Mouse (Mus musculus): ENCODE results near the gene Gm5965. TPM values are rescaled to one million over a fixed set of nuclear protein-coding genes. Genes with fewer than 3 reads are reported as not detected.

The Gm5965 gene
- total and polyA plus RNA-seq, 2 experiments: not detected

GRCm38 (mm10) chr16:88774106-88774505, 3.6 kb upstream of the Gm5965 start, which contains the start of gene 2310057N15Rik:
Gene 2310057N15Rik (minus strand): TSS chr16:88774206.
- H3K4me1 ChIP-seq (ENCODE audit: control insufficient read depth, insufficient read depth, low read length): no peaks in the 10 kb centered on the region
- no peak within 1 kb of the TSS for H3K27ac ChIP-seq (replicated peaks; ENCODE audit: insufficient read depth, low read depth, low read length)
- no peaks in the 10 kb centered on the region for H3K79me2 ChIP-seq (ENCODE audit: control insufficient read depth, insufficient read depth, low read length)
- no peaks in the 10 kb centered on the region for H3K36me3 ChIP-seq (ENCODE audit: control insufficient read depth, insufficient read depth, low read length)
- H3K4me3 ChIP-seq (ENCODE audit: insufficient read depth, low read depth, low read length): no peak within 1 kb of the TSS
- H3K9ac ChIP-seq (ENCODE audit: low read depth, low read length): no peak within 1 kb of the TSS
- H3K27me3 ChIP-seq (ENCODE audit: control insufficient read depth, insufficient read depth, low read length): no peaks in the 10 kb centered on the region
- TF ChIP-seq CTCF (IDR thresholded peaks at IDR 0.05; ENCODE audit: low read depth, low read length) (no peak), POLR2A (IDR thresholded peaks at IDR 0.05; ENCODE audit: extremely low read depth, insufficient read depth, low read length) (no peak)
- no peak for DNase-seq (ENCODE audit: extremely low read depth, low read depth, low spot score)
- WGBS: 83% methylated on average over 2 of the region's 2 CpGs

DNA sequence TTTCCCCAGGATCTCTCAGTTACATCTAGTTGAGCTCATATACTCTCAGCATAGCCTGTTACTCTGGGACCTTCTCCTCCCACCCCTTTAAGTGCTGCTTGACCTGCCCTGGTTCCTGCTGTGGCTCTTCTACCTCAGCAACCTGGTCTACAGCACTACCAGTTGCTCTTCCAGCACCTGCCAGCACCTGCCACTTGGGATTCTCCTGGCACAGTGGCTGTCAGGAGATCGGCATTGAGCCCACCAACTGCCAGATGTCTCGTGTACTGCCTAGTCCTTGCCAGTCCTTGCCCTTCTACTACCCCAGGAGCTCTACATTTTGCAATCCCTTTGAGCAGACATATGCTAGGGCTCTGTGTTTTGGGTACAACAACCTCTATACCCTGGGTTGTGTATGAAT, 9.1 kb downstream of the Gm5965 start:
- Histone ChIP-seq H3K79me2 (ENCODE audit: control insufficient read depth, insufficient read depth, low read length) (no peaks in the 10 kb centered on the region), H3K36me3 (ENCODE audit: control insufficient read depth, insufficient read depth, low read length) (no peaks in the 10 kb centered on the region), H3K27me3 (ENCODE audit: control insufficient read depth, insufficient read depth, low read length) (no peaks in the 10 kb centered on the region), H3K9ac (ENCODE audit: low read depth, low read length) (no peak overlapping the region), H3K27ac (replicated peaks; ENCODE audit: insufficient read depth, low read depth, low read length) (no peak overlapping the region), H3K4me1 (ENCODE audit: control insufficient read depth, insufficient read depth, low read length) (no peaks in the 10 kb centered on the region), H3K4me3 (ENCODE audit: insufficient read depth, low read depth, low read length) (no peak overlapping the region)
- TF ChIP-seq POLR2A (IDR thresholded peaks at IDR 0.05; ENCODE audit: extremely low read depth, insufficient read depth, low read length) (no peak), CTCF (IDR thresholded peaks at IDR 0.05; ENCODE audit: low read depth, low read length) (no peak)
- DNase-seq (ENCODE audit: extremely low read depth, low read depth, low spot score): no peak
- 63% methylated on average over 2 of the region's 2 CpGs for WGBS

DNA sequence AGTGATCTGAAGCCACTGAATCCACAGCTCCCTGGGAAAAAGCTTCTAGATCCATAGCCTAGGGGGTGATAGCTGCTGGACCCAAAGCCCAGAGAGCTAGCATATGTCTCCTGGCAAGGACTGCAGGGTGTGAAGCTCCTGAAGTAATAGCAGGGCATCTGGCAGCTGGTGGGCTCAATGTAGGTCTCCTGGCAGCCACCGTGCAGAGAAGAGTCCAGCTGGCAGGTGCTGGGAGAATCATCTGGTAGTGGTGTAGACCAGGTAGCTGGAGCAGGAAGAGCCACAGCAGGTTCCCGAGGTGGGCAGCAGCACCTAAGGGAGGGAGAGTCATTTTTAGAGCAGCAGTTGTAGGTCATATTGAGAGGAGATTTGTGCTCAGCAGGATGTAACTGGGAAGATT, 34.1 kb downstream of the Gm5965 start, which contains the start of gene Gm20741:
Gene Gm20741 (minus strand): TSS at position 394 of the 400 bp plus-strand sequence.
- Histone ChIP-seq H3K36me3 (ENCODE audit: control insufficient read depth, insufficient read depth, low read length) (no peaks in the 10 kb centered on the region), H3K9ac (ENCODE audit: low read depth, low read length) (no peak within 1 kb of the TSS), H3K27me3 (ENCODE audit: control insufficient read depth, insufficient read depth, low read length) (no peaks in the 10 kb centered on the region), H3K4me1 (ENCODE audit: control insufficient read depth, insufficient read depth, low read length) (no peaks in the 10 kb centered on the region), H3K79me2 (ENCODE audit: control insufficient read depth, insufficient read depth, low read length) (no peaks in the 10 kb centered on the region), H3K27ac (replicated peaks; ENCODE audit: insufficient read depth, low read depth, low read length) (no peak within 1 kb of the TSS), H3K4me3 (ENCODE audit: insufficient read depth, low read depth, low read length) (no peak within 1 kb of the TSS)
- 81% methylated on average over 2 of the region's 2 CpGs for WGBS
- DNase-seq (ENCODE audit: extremely low read depth, low read depth, low spot score): no peak
- TF ChIP-seq CTCF (IDR thresholded peaks at IDR 0.05; ENCODE audit: low read depth, low read length) (no peak), POLR2A (IDR thresholded peaks at IDR 0.05; ENCODE audit: extremely low read depth, insufficient read depth, low read length) (no peak)

- Histone ChIP-seq H3K4me3 (ENCODE audit: insufficient read depth, low read depth, low read length) (no peak within 1 kb of the TSS), H3K27me3 (ENCODE audit: control insufficient read depth, insufficient read depth, low read length) (no peaks in the 10 kb centered on the region), H3K36me3 (ENCODE audit: control insufficient read depth, insufficient read depth, low read length) (no peaks in the 10 kb centered on the region), H3K9ac (ENCODE audit: low read depth, low read length) (no peak within 1 kb of the TSS), H3K4me1 (ENCODE audit: control insufficient read depth, insufficient read depth, low read length) (no peaks in the 10 kb centered on the region), H3K79me2 (ENCODE audit: control insufficient read depth, insufficient read depth, low read length) (no peaks in the 10 kb centered on the region), H3K27ac (replicated peaks; ENCODE audit: insufficient read depth, low read depth, low read length) (no peak within 1 kb of the TSS)
- TF ChIP-seq CTCF (IDR thresholded peaks at IDR 0.05; ENCODE audit: low read depth, low read length): no peak
- no peak for TF ChIP-seq POLR2A (IDR thresholded peaks at IDR 0.05; ENCODE audit: extremely low read depth, insufficient read depth, low read length)
- 72% methylated on average over 3 of the region's 3 CpGs for WGBS
- no peak for DNase-seq (ENCODE audit: extremely low read depth, low read depth, low spot score)
Measured at GRCm38 (mm10) chr16:88820066-88820465, 42.4 kb downstream of the Gm5965 start, which contains the start of gene Krtap15. Gene Krtap15 (plus strand): TSS chr16:88820215.

GRCm38 (mm10) chr16:88823736-88824135, 46.0 kb downstream of the Gm5965 start:
- Histone ChIP-seq H3K27me3 (ENCODE audit: control insufficient read depth, insufficient read depth, low read length) (no peaks in the 10 kb centered on the region), H3K4me3 (ENCODE audit: insufficient read depth, low read depth, low read length) (no peak overlapping the region), H3K36me3 (ENCODE audit: control insufficient read depth, insufficient read depth, low read length) (no peaks in the 10 kb centered on the region), H3K27ac (replicated peaks; ENCODE audit: insufficient read depth, low read depth, low read length) (no peak overlapping the region), H3K79me2 (ENCODE audit: control insufficient read depth, insufficient read depth, low read length) (no peaks in the 10 kb centered on the region), H3K9ac (ENCODE audit: low read depth, low read length) (no peak overlapping the region), H3K4me1 (ENCODE audit: control insufficient read depth, insufficient read depth, low read length) (no peaks in the 10 kb centered on the region)
- TF ChIP-seq POLR2A (IDR thresholded peaks at IDR 0.05; ENCODE audit: extremely low read depth, insufficient read depth, low read length) (no peak), CTCF (IDR thresholded peaks at IDR 0.05; ENCODE audit: low read depth, low read length) (peak; percentile 66)
- DNase-seq (ENCODE audit: extremely low read depth, low read depth, low spot score): peak; percentile 56
- 78% methylated on average over 3 of the region's 3 CpGs for WGBS

GRCm38 (mm10) chr16:88826095-88826652, 48.5 kb downstream of the Gm5965 start, which contains the start of gene Krtap14:
Gene Krtap14 (minus strand): TSS chr16:88826145.
- 86% methylated on average over 9 of the region's 9 CpGs for WGBS
- Histone ChIP-seq H3K79me2 (ENCODE audit: control insufficient read depth, insufficient read depth, low read length) (no peaks in the 10 kb centered on the region), H3K36me3 (ENCODE audit: control insufficient read depth, insufficient read depth, low read length) (no peaks in the 10 kb centered on the region), H3K27ac (replicated peaks; ENCODE audit: insufficient read depth, low read depth, low read length) (no peak within 1 kb of the TSS), H3K4me1 (ENCODE audit: control insufficient read depth, insufficient read depth, low read length) (no peaks in the 10 kb centered on the region), H3K9ac (ENCODE audit: low read depth, low read length) (no peak within 1 kb of the TSS), H3K4me3 (ENCODE audit: insufficient read depth, low read depth, low read length) (no peak within 1 kb of the TSS), H3K27me3 (ENCODE audit: control insufficient read depth, insufficient read depth, low read length) (no peaks in the 10 kb centered on the region)
- TF ChIP-seq CTCF (IDR thresholded peaks at IDR 0.05; ENCODE audit: low read depth, low read length): no peak
- TF ChIP-seq POLR2A (IDR thresholded peaks at IDR 0.05; ENCODE audit: extremely low read depth, insufficient read depth, low read length): no peak
- no peak for DNase-seq (ENCODE audit: extremely low read depth, low read depth, low spot score)

Measured in liver, adult 2 months (tissue).